23 mouse cellular contexts compared by ENCODE assay signal in the genomic region with DNA sequence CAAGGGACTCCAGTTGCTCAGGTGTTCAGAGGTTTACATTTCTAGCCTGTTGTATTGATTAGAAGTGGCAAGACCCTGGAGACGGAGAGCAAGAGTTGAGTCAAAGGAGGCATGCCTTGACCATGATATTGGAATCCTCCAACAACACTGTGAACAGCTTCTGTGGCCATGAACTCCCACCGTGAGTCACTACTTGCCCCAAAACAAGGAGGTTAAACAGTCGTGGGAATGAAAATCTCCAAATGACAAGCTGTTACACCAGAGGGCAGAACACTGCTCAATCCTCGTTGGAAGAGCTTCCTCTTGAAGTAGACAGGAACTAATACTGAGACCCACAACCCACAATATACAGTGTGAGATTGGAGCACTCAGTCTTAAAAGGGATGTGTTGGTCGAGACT.
"Had no signal": no experiment of that assay in that cellular context is flagged by ENCODE, and none has a peak within 500 bp of the region (broad histone marks: within the 10 kb centered on the region; RNA-seq: fewer than 3 reads in every experiment).

No protein-coding gene starts in this region.

- DNase-seq: gastrocnemius, adult 2 months; gastrocnemius, postnatal 10 days; gastrocnemius, postnatal 25 days; heart, adult 18-20 months; heart, postnatal 10 days; kidney, adult 11 months; kidney, adult 2 months; kidney, postnatal 10 days; kidney, postnatal 25 days; kidney, postnatal 4 days; liver; liver, embryonic 13.5 days had no signal

- H3K27me3 ChIP-seq: heart, embryonic 12.5 days; hindbrain, embryonic 13.5 days; hindbrain, embryonic 15.5 days; limb, embryonic 12.5 days; liver, embryonic 13.5 days had no signal

- H3K9ac ChIP-seq: heart, embryonic 12.5 days; hindbrain, embryonic 13.5 days; hindbrain, embryonic 15.5 days; limb, embryonic 12.5 days; liver, embryonic 13.5 days had no signal

- H3K9me3 ChIP-seq: heart, embryonic 10.5 days; heart, embryonic 12.5 days; hindbrain, embryonic 13.5 days; hindbrain, embryonic 15.5 days; limb, embryonic 10.5 days; limb, embryonic 12.5 days; liver, embryonic 13.5 days had no signal

- H3K4me2 ChIP-seq: heart, embryonic 12.5 days; hindbrain, embryonic 13.5 days; hindbrain, embryonic 15.5 days; limb, embryonic 12.5 days; liver, embryonic 11.5 days; liver, embryonic 13.5 days had no signal

- ATAC-seq: hindbrain, postnatal 0 days; intestine, embryonic 16.5 days had no signal

- H3K27ac ChIP-seq: gastrocnemius, adult 2 months; heart, embryonic 10.5 days; hindbrain, embryonic 13.5 days; hindbrain, embryonic 15.5 days; hindbrain, postnatal 0 days; layer of hippocampus, adult 2 months; left cerebral cortex, adult 2 months; limb, embryonic 10.5 days; limb, embryonic 12.5 days; liver, embryonic 13.5 days had no signal

- H3K4me3 ChIP-seq: gastrocnemius, adult 2 months; heart, embryonic 10.5 days; heart, embryonic 12.5 days; hindbrain, embryonic 13.5 days; hindbrain, embryonic 15.5 days; layer of hippocampus, adult 2 months; left cerebral cortex, adult 2 months; limb, embryonic 10.5 days; limb, embryonic 12.5 days; liver, embryonic 13.5 days had no signal

- H3K36me3 ChIP-seq: heart, embryonic 10.5 days; heart, embryonic 12.5 days; hindbrain, embryonic 13.5 days; hindbrain, embryonic 15.5 days; limb, embryonic 10.5 days; limb, embryonic 12.5 days; liver, embryonic 13.5 days had no signal
